Mouse (Mus musculus) heart, postnatal 0 days (tissue): ENCODE data around the gene Tprkb.

Experiments used
- CTCF ChIP-seq: IDR thresholded peaks from 2 replicates; pipeline ENCODE4 v1.5.1; 2016; ENCODE audit warnings: antibody characterized with exemption, control low read depth, low read depth
- EP300 ChIP-seq: IDR thresholded peaks from 2 replicates; pipeline ENCODE4 v1.6.1; 2016; ENCODE audit warnings: antibody characterized with exemption, low read depth

DNA sequence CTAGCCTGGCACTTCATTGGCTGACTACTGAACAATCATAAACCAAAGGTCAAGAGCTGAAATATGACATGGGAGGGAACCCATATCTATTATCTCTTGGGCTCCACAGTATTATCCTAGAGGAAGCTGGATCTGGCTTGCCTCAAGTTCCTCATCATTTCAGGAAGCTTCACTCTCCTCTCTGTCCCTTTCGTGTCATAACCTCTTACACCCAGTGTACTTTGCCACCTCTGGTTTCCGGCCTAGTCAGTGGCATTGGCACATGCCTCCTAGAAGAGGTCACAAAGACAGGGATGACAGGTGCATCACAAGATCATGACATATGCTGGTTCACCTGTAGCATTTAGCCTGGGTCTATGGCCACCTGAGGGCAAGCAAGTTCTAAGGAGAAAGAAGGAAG, 9.4 kb upstream of the Tprkb start:
- TF ChIP-seq CTCF (no peak), EP300 (no peak)
